Mouse (Mus musculus): Measurements from ENCODE around the gene Zfp960.
"Not testable (repeated sequence)": the region's sequence is repeated elsewhere in the genome, so short reads cannot be mapped to it uniquely, and the experiment has no call there.

The Zfp960 gene

GRCm38 (mm10) chr17:17063628-17064494, at the start of gene Zfp960:
TSS of gene Zfp960 (plus strand) at chr17:17064113.
- peak; percentile 64 to 82 for DNase-seq (ENCODE audit: low spot score in 2 of 2)

- not testable (repeated sequence) for DNase-seq (ENCODE audit: low spot score in 2 of 2)
These were observed 45.8 kb upstream of the Zfp960 start for GRCm38 (mm10) chr17:17018071-17018470.

- DNase-seq (ENCODE audit: low spot score in 2 of 2) = not testable (repeated sequence)
These were observed 4.3 kb upstream of the Zfp960 start for GRCm38 (mm10) chr17:17059566-17059965.

GRCm38 (mm10) chr17:17120830-17121502, 57.1 kb downstream of the Zfp960 start, which contains the start of gene Zfp97:
TSS of gene Zfp97 (plus strand) at chr17:17121415.
- not testable (repeated sequence) for DNase-seq (ENCODE audit: low spot score in 2 of 2)
